Mouse (Mus musculus) left cerebral cortex, adult 8-10 months (tissue): ENCODE results near the gene Mucl3. TPM values are rescaled to one million over a fixed set of nuclear protein-coding genes. Genes with fewer than 3 reads are reported as not detected.

ENCODE experiments used
- DNase-seq, 2 experiments: peaks; one replicate each; pipeline ENCODE4 v3.0.0; 2022; ENCODE audit warnings: low spot score in 2 of 2
- total RNA-seq, 4 experiments: library from RNA; stranded (reverse); gene quantifications; 2 replicates each; pipeline ENCODE4 v1.2.4; 2022

The Mucl3 gene
- total RNA-seq, 4 experiments from 2014 or later = not detected

DNA sequence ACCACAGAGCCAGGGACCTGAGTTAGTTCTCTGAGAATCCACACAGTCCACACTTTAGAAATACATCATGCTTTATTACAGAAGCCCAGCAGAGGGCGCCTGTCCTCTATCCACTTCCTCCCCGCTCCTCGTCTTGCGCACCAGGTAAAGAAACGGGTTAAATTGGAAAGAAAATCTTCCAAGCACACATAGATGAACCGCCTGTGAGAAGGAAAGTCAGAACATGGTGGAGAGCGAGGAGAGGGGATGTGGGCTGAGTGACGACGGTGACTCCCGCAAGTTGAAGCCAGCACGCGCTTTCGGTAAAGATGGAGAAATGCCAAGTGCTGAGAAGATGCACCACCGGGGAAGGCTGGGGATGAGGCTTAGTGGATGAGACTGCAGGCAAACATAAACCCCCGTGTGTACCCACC lies 7.8 kb downstream of the Mucl3 start:
- peak; percentile 59 to 75 for DNase-seq

GRCm38 (mm10) chr17:35635202-35635601 lies 8.3 kb downstream of the Mucl3 start:
- DNase-seq = no peak

DNA sequence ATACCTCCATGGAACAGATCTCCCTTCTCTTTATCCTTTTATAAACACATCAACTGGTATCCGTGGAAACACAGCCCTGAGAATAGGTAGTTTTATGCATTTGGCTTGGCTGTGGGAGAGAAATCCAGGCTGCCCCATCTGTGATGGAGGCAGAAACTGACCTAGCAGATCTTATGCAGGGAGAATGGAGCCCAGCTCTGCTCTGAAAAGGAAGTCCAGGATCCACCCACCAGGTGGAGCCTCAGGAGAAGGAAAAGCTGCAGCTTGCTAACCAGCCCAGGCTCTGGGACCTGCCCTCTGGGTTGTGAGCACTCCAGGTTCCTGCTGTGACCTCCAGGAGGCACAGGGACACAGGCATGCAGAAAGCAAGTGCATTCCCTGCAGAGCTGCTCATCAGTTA lies 9.5 kb downstream of the Mucl3 start:
- DNase-seq = peak in 1 of 2 experiments; percentile 74

GRCm38 (mm10) chr17:35626537-35626936 lies 17.0 kb downstream of the Mucl3 start, which contains the start of gene Gm9573:
TSS of gene Gm9573 (minus strand) at chr17:35626637.
- no peak for DNase-seq

- no peak for DNase-seq
These were observed 26.4 kb downstream of the Mucl3 start for GRCm38 (mm10) chr17:35617127-35617526.

DNA sequence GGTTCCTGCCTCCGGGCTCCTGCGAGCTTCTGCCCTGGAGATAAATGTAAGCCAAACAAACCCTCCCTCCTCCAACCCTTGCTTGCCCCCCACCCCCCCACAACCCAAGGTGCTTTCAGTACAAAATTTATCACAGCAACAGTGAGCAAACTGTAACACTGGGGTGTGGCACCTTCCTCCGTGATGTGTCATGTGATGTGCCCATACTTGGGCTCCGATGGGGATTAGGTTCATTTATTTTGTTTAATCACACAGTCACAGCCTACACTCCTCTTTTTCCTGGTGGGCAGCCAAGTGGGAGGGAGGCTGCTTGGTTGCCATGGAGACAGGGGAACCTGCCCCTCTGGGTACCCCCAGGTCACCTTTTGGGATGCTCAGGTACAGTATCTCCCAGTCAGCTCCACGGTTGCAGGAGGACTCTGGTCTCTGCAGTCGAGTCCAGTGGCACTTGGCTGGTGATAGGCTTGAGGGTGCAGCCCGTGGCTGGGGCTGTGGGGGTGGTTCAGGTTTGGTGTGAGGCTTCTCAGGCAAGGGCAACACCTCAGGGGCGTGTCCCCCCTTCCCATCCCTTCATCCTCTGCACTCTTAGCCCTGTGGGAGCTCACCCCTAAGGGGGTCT lies 41.6 kb downstream of the Mucl3 start:
- DNase-seq = no peak

GRCm38 (mm10) chr17:35601249-35601648 lies 42.2 kb downstream of the Mucl3 start, which contains the start of gene Sfta2:
TSS of gene Sfta2 (plus strand) at chr17:35601549.
- DNase-seq = no peak

DNA sequence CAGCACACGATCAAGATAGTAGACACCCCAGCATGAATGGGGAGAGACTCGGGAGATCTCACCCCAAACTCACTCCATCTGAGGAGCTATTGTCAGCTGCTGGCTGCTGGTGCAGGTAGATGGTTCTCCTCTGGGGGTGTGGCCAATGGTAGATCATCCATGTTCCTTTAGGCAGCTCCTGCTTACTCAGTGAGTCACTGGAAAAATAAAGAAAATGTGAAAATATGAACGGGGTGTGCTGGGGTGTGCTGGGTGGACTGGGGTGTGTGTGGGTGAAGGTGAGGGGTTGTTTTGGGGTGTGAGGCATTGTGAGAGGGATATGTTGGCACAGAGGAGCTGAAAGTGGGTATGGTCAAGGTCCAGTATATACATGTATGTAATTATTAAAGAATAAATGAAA lies 46.1 kb downstream of the Mucl3 start:
- no peak for DNase-seq

GRCm38 (mm10) chr17:35594456-35594855 lies 49.0 kb downstream of the Mucl3 start:
- no peak for DNase-seq

DNA sequence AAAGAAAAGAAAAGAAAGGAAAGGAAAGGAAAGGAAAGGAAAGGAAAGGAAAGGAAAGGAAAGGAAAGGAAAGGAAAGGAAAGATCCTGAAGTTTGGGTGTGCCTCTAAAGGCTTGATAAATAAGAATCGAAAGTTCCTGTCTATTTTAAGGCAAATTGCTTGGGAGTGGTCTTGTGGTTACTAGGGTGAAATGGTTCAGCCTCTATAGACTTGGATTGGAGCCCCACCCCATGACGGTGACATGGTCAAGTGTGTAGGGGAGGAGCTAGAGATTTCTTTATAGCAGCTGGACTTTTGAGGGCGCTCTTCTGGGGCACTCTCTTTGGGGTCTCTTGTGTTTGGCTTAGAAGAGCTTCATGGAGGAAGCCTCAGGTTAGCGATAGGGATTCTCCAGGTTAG lies 49.7 kb downstream of the Mucl3 start:
- DNase-seq = no peak

GRCm38 (mm10) chr17:35592131-35592530 lies 51.4 kb downstream of the Mucl3 start:
- no peak for DNase-seq

GRCm38 (mm10) chr17:35591731-35592130 lies 51.8 kb downstream of the Mucl3 start:
- DNase-seq = no peak

DNA sequence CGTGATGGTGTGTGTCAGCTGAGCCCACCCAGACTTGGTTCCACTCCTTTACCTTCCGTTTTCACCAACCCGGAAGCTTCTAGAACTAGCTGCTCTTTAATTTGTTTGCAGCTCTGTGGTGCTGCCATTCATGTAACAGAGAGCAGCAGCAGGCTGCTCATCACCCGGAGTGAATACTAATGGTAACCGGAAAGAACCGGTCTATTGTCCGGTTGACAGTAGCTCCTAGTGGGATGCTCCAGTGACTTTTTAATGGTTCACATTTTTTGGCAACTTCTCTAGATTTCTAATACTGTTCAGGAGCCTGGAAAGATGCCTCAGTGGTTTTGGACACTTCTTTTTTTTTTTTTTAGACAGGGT lies 52.3 kb downstream of the Mucl3 start:
- no peak for DNase-seq

DNA sequence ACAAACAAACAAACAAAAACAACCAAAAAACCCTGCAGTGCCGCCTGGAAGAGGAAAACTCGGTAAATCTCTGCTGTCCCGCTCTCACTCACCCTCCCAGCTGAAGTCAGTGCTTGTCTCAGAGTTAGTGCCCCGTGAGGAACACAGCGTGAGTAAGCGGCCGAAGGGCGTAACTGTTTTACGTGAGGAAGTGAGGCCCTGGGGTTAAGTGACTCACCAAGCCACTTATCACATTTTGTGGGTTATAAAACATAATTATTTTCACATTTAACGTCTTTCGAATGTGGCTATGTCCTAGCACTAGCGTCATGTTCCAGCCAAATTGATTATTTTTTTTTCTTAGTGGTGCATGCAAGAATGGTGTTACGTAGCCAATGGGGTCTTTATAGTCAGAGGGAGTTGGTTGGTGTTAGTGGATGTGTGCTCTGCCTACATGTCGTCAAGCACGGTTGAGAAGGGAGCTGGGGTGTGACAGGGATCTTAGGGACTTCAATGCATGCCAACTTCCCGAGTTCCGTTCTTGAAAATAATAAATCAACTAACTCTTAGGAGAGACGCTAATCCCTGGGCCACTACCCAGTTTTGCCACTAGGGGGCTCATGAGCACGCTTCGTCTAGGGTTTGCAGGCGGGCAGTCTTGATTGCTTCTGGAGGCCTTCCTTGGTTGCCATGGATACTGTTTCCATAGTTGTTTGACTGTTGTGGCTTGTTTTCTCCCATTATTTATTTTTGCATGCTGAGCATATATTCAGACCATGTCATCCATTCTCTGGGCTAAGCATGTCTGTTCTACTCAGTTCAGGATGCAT lies 52.9 kb downstream of the Mucl3 start:
- DNase-seq = peak; percentile 60 to 73

DNA sequence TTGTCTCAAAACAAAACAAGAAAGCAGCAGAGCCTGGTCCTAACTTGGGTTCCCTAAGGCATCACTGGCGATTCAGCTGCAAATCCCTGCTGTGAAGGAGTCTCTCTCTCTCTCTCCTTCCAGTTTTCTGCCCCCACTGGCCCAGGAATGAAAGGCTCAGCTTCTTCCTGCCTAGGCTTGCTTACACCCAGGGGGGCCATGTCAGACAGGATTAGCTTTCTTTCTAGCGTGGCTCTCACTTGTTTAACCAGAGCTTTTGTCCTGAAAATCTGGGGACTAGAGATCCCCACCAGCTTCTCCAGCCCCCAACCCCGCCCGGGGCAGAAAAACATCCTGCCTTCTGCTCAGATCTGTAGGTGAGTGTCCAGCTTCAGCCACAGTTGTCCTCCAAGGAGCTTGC lies 55.1 kb downstream of the Mucl3 start:
- no peak for DNase-seq

DNA sequence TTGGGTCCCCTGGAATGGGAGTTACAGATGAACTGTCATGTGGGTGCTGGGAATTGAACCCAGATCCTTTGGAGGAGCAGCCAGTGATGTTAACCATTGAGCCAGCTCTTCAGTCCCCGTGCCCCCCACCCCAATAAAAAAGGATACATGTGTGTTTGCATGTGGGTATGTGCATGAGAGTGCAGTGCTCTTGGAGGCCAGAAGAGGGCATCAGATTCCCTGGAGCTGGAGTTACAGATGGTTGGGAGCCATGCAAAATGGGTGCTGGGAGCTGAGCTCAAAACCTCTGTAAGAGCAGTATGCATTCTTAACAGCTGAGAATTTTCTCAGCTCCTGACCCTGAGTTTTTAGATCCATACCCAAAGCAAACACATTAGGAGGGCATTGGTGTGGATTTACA lies 56.2 kb downstream of the Mucl3 start:
- no peak for DNase-seq

Other genes starting within 250 kb of the Mucl3 start
- gene H2-Q6, start 218.8 kb downstream of the Mucl3 start, total RNA-seq = 1 to 10 TPM in 1 of 4 experiments, under 1 TPM in 3; 0.38 to 1.5 (median 0.86) TPM
- 1 to 10 TPM in 2 of 4 experiments, under 1 TPM in 2; 0.59 to 2.3 (median 1.1) TPM for gene H2-Q7, start 204.5 kb downstream of the Mucl3 start, total RNA-seq
- under 1 TPM; 0.26 to 0.72 (median 0.38) TPM for gene H2-Q10, start 173.6 kb downstream of the Mucl3 start, total RNA-seq
- gene Pou5f1, start 137.7 kb downstream of the Mucl3 start, total RNA-seq = under 1 TPM in 1 of 4 experiments, not detected in 3; 0.27 TPM
- 10 to 100 TPM in 3 of 4 experiments, 1 to 10 TPM in 1; 10.0 to 16.0 (median 13.3) TPM for gene Tcf19, start 126.9 kb downstream of the Mucl3 start, total RNA-seq
- 10 to 100 TPM; 12.0 to 18.7 (median 13.8) TPM for gene Cchcr1, start 126.6 kb downstream of the Mucl3 start, total RNA-seq
- under 1 TPM in 1 of 4 experiments, not detected in 3; 0.41 TPM for gene Psors1c2, start 110.5 kb downstream of the Mucl3 start, total RNA-seq
- 1 to 10 TPM in 3 of 4 experiments, under 1 TPM in 1; 1.00 to 1.6 (median 1.2) TPM for gene Cdsn, start 91.6 kb downstream of the Mucl3 start, total RNA-seq
- gene 2300002M23Rik, start 76.2 kb downstream of the Mucl3 start, total RNA-seq = not detected
- gene Sfta2, start 42.1 kb downstream of the Mucl3 start, total RNA-seq = not detected
- gene Gm9573, start 17.1 kb downstream of the Mucl3 start, total RNA-seq = under 1 TPM in 1 of 4 experiments, not detected in 3; 0.07 TPM
- gene Vars2, start 23.9 kb upstream of the Mucl3 start, total RNA-seq = 10 to 100 TPM; 28.3 to 41.6 (median 38.0) TPM
- 10 to 100 TPM; 27.6 to 36.9 (median 31.2) TPM for gene Gtf2h4, start 30.0 kb upstream of the Mucl3 start, total RNA-seq
- 10 to 100 TPM; 62.0 to 76.7 (median 65.9) TPM for gene Ddr1, start 60.9 kb upstream of the Mucl3 start, total RNA-seq
- gene Ier3, start 178.0 kb upstream of the Mucl3 start, total RNA-seq = 10 to 100 TPM; 11.1 to 17.3 (median 15.2) TPM
- 100 to 1,000 TPM; 118 to 151 (median 137) TPM for gene Flot1, start 179.5 kb upstream of the Mucl3 start, total RNA-seq
- 100 to 1,000 TPM; 430 to 459 (median 451) TPM for gene Tubb5, start 194.6 kb upstream of the Mucl3 start, total RNA-seq
- gene Mdc1, start 197.8 kb upstream of the Mucl3 start, total RNA-seq = 10 to 100 TPM; 13.8 to 21.2 (median 18.2) TPM
- 1 to 10 TPM; 2.6 to 3.4 (median 3.0) TPM for gene Nrm, start 217.6 kb upstream of the Mucl3 start, total RNA-seq
- gene Ppp1r18, start 221.9 kb upstream of the Mucl3 start, total RNA-seq = 10 to 100 TPM in 2 of 4 experiments, 1 to 10 TPM in 2; 9.1 to 15.0 (median 10.9) TPM
- gene Dhx16, start 236.1 kb upstream of the Mucl3 start, total RNA-seq = 10 to 100 TPM; 28.1 to 30.6 (median 29.0) TPM